Mouse (Mus musculus) C2C12 (cell line): ENCODE results near the gene Mterf2. TPM values are rescaled to one million over a fixed set of nuclear protein-coding genes. Genes with fewer than 3 reads are reported as not detected.
A peak's percentile ranks its signal among the peaks of the same experiment; 100 is the strongest.

Source experiments
- H3K27me3 ChIP-seq: one replicate; pipeline ENCODE4 v1.6.1; 2011; ENCODE audit not compliant: control insufficient read depth, insufficient read depth, insufficient read length
- H3K36me3 ChIP-seq: one replicate; pipeline ENCODE4 v1.6.1; 2011; ENCODE audit not compliant: control insufficient read depth, insufficient read depth
- H3K4me3 ChIP-seq: one replicate; pipeline ENCODE4 v1.5.1; 2011; ENCODE audit warnings: mild to moderate bottlenecking, control low read depth; ENCODE audit not compliant: poor library complexity, insufficient read depth, severe bottlenecking
- H3K79me2 ChIP-seq: one replicate; pipeline ENCODE4 v1.6.1; 2011; ENCODE audit not compliant: control insufficient read depth, insufficient read depth
- H3K79me3 ChIP-seq: one replicate; pipeline ENCODE4 v1.6.1; 2011; ENCODE audit warnings: low read depth, control low read depth
- H3ac ChIP-seq: one replicate; pipeline ENCODE3; 2011; ENCODE audit warnings: low read depth; ENCODE audit not compliant: control insufficient read depth, insufficient read length
- CEBPB ChIP-seq: IDR thresholded peaks from one replicate; pipeline ENCODE4 v1.6.1; 2011; ENCODE audit warnings: low read depth, mild to moderate bottlenecking, control low read depth, moderate library complexity
- CTCF ChIP-seq: IDR thresholded peaks from one replicate; pipeline ENCODE4 v1.5.1; 2011; ENCODE audit not compliant: control insufficient read depth, insufficient read depth, insufficient read length
- FOSL1 ChIP-seq: IDR thresholded peaks from one replicate; pipeline ENCODE4 v1.8.0; 2011; ENCODE audit warnings: mild to moderate bottlenecking, low read length; ENCODE audit not compliant: poor library complexity, insufficient read depth, severe bottlenecking
- MAX ChIP-seq: IDR thresholded peaks from one replicate; pipeline ENCODE4 v1.6.1; 2011; ENCODE audit warnings: mild to moderate bottlenecking, control low read depth
- MYOD1 ChIP-seq: IDR thresholded peaks from one replicate; pipeline ENCODE4 v1.6.1; 2011; ENCODE audit warnings: low read depth; ENCODE audit not compliant: control insufficient read depth, insufficient read length
- MYOG ChIP-seq: IDR thresholded peaks from one replicate; pipeline ENCODE4 v1.6.1; 2011; ENCODE audit not compliant: control insufficient read depth, insufficient read length; ENCODE audit errors: extremely low read depth
- USF1 ChIP-seq: IDR thresholded peaks from one replicate; pipeline ENCODE4 v1.6.1; 2011; ENCODE audit warnings: low read depth, mild to moderate bottlenecking, control low read depth, moderate library complexity
- polyA plus RNA-seq: library from polyadenylated mRNA; unstranded; fragments of >200 nt; fragmentation: generic; extraction: Trizol; gene quantifications from one replicate; pipeline ENCODE4 v1.2.1, GENCODE M21; 2012; ENCODE audit warnings: missing spikeins

The Mterf2 gene
- polyA plus RNA-seq, 1 experiment: 2.8 TPM

DNA sequence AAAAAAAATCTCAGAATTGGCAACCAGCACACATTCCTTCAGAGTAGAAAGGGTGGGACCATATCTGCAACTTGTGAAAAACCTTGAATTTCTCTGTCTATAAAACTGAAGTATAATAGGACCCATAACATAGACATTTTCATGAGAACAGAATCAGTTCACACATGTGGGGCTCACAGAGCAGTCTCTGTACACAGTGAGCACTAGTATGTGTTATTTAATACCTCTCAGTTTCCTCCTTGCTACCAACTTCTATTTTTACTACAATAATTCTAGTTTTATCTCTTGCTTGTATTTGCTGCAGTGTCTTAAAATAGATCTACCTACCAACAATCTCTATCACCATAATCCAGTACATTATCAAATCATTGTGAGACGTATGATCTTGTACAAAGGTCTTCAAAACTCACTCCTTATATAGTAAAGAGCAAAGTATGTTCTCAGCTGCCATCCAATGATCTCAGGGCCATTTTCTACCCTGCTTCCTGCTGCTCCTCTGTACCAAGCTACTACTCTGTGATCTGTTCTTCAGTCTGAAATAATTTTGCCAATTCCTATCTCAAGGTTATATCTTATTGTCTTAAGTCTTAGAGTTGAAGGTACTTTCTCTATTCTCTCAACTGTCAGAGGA is 32.3 kb upstream of the Mterf2 start:
- Histone ChIP-seq H3K79me3 (no peaks in the 10 kb centered on the region), H3K36me3 (no peaks in the 10 kb centered on the region), H3K79me2 (peaks cover 4% of the 10 kb centered on the region), H3ac (no peak overlapping the region), H3K4me3 (no peak overlapping the region), H3K27me3 (no peaks in the 10 kb centered on the region)
- TF ChIP-seq CTCF (no peak), MAX (no peak), FOSL1 (no peak), USF1 (no peak), MYOD1 (no peak), MYOG (no peak), CEBPB (no peak)

- H3K4me3 ChIP-seq: no peak overlapping the region
- no peak overlapping the region for H3ac ChIP-seq
- no peaks in the 10 kb centered on the region for H3K36me3 ChIP-seq
- H3K27me3 ChIP-seq: no peaks in the 10 kb centered on the region
- TF ChIP-seq MYOD1 (no peak), MAX (no peak), CTCF (no peak), MYOG (no peak), FOSL1 (no peak), CEBPB (no peak), USF1 (no peak)
- H3K79me3 ChIP-seq: no peaks in the 10 kb centered on the region
- peaks cover 4% of the 10 kb centered on the region for H3K79me2 ChIP-seq
Measured at GRCm38 (mm10) chr10:85157451-85157850, 29.6 kb upstream of the Mterf2 start.

DNA sequence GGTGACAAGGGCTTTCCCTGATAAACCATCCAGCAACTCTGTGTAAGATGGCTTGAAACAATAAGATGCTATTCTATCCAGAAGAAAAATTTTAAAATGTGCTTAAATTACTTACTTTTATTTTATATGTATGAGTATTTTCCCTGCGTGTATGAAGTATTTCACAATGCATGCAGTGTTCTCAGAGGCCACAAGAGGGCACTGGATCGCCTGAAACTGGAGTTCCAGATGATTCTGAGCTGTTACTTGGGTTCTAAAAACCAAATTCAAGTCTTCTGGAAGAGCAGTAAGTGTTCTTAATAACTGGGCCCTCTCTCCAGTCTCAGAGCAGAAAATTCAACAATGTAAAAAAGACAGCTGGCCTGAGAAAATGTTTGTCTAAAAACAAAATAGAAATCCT is 26.4 kb upstream of the Mterf2 start:
- no peaks in the 10 kb centered on the region for H3K79me2 ChIP-seq
- H3K4me3 ChIP-seq: no peak overlapping the region
- H3K36me3 ChIP-seq: peaks cover 3% of the 10 kb centered on the region
- no peaks in the 10 kb centered on the region for H3K79me3 ChIP-seq
- no peak overlapping the region for H3ac ChIP-seq
- peak; percentile 93 for TF ChIP-seq CEBPB
- peak; percentile 10 for TF ChIP-seq CTCF
- TF ChIP-seq USF1: no peak
- H3K27me3 ChIP-seq: no peaks in the 10 kb centered on the region

- Histone ChIP-seq H3K36me3 (peaks cover 8% of the 10 kb centered on the region), H3K4me3 (no peak overlapping the region), H3K27me3 (no peaks in the 10 kb centered on the region), H3K79me2 (no peaks in the 10 kb centered on the region), H3K79me3 (no peaks in the 10 kb centered on the region), H3ac (no peak overlapping the region)
- TF ChIP-seq MYOG: no peak
Measured at GRCm38 (mm10) chr10:85149226-85149625, 21.4 kb upstream of the Mterf2 start.

DNA sequence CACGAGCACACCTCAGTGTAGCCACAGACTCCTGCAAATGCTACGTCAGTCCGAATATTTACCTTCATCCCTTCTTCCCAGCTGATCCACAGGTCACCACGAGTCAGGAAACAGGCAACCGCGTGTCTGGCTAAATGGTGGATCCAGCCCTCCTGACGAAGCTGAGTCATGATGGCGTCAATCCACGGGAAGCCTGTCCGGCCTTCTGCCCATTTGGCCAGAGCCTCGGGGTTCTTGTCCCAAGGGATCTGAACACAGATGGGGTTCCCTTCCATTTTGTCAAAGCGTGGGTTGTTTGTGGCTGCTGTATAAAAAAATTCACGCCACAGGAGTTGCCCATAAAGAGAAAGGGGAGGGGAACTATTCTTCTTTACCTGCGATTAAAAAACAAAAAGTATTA is 18.5 kb upstream of the Mterf2 start:
- Histone ChIP-seq H3K79me3 (no peaks in the 10 kb centered on the region), H3ac (no peak overlapping the region), H3K79me2 (no peaks in the 10 kb centered on the region), H3K36me3 (peaks cover 8% of the 10 kb centered on the region), H3K27me3 (no peaks in the 10 kb centered on the region), H3K4me3 (no peak overlapping the region)
- no peak for TF ChIP-seq FOSL1
- no peak for TF ChIP-seq CEBPB
- no peak for TF ChIP-seq MAX
- TF ChIP-seq MYOG: no peak
- TF ChIP-seq USF1: no peak
- TF ChIP-seq CTCF: no peak
- TF ChIP-seq MYOD1: no peak

GRCm38 (mm10) chr10:85141465-85141864 is 13.6 kb upstream of the Mterf2 start:
- Histone ChIP-seq H3K79me2 (no peaks in the 10 kb centered on the region), H3K79me3 (no peaks in the 10 kb centered on the region), H3K4me3 (no peak overlapping the region), H3ac (no peak overlapping the region), H3K36me3 (peaks cover 5% of the 10 kb centered on the region), H3K27me3 (no peaks in the 10 kb centered on the region)
- TF ChIP-seq FOSL1 (no peak), MAX (no peak), MYOD1 (no peak), CEBPB (no peak), USF1 (no peak), CTCF (no peak), MYOG (no peak)
